Mouse (Mus musculus) G1E (cell line): Measurements from ENCODE around the gene Ctnnbip1. TPM values are rescaled to one million over a fixed set of nuclear protein-coding genes. Genes with fewer than 3 reads are reported as not detected.

Experiments used
- ATAC-seq: 2 replicates; pipeline ENCODE4 v1.8.0; 2016; ENCODE audit warnings: mild to moderate bottlenecking; ENCODE audit not compliant: insufficient number of reproducible peaks, poor library complexity, low FRiP score, severe bottlenecking; ENCODE audit errors: extremely low read depth
- DNase-seq: peaks from one replicate; pipeline ENCODE4 v3.0.0; 2012; ENCODE audit warnings: low spot score
- H3K27me3 ChIP-seq: 2 replicates; pipeline ENCODE4 v1.6.1; 2012; ENCODE audit warnings: mild to moderate bottlenecking, low read length, inconsistent platforms; ENCODE audit not compliant: insufficient read depth
- H3K36me3 ChIP-seq: replicated peaks from 2 replicates; pipeline ENCODE3; 2012; ENCODE audit warnings: mild to moderate bottlenecking, inconsistent platforms
- H3K4me1 ChIP-seq: 2 replicates; pipeline ENCODE4 v1.6.1; 2012; ENCODE audit warnings: low read depth, low read length, inconsistent platforms, mixed read lengths; ENCODE audit not compliant: insufficient read depth
- H3K4me3 ChIP-seq: 2 replicates; pipeline ENCODE4 v1.5.1; 2012; ENCODE audit warnings: low read depth, mild to moderate bottlenecking, inconsistent platforms, low read length, moderate library complexity, mixed read lengths
- H3K9me3 ChIP-seq: replicated peaks from 2 replicates; pipeline ENCODE4 v1.6.1; 2012; ENCODE audit warnings: inconsistent platforms
- CTCF ChIP-seq: IDR thresholded peaks from 2 replicates; pipeline ENCODE4 v1.5.1; 2012; ENCODE audit warnings: low read depth, low read length, inconsistent platforms, mixed read lengths
- GATA1 ChIP-seq: IDR thresholded peaks from 2 replicates; pipeline ENCODE4 v1.6.1; 2012; ENCODE audit warnings: borderline replicate concordance, low read length, inconsistent platforms, mixed read lengths
- GATA2 ChIP-seq: IDR thresholded peaks from 2 replicates; pipeline ENCODE4 v1.6.1; 2012; ENCODE audit warnings: low read depth, low read length, inconsistent platforms, borderline replicate concordance
- POLR2AphosphoS5 ChIP-seq: IDR thresholded peaks from 2 replicates; pipeline ENCODE4 v1.6.1; 2012; ENCODE audit warnings: low read depth, low read length, inconsistent platforms; ENCODE audit not compliant: insufficient replicate concordance
- TAL1 ChIP-seq: conservative IDR thresholded peaks from 2 replicates; pipeline ENCODE4 v1.6.1; 2012; ENCODE audit warnings: low read depth, low read length, inconsistent platforms, mixed read lengths
- polyA plus RNA-seq: library from polyadenylated mRNA; stranded (reverse); fragments of >175 nt; gene quantifications from 2 replicates; pipeline ENCODE4 v1.2.3, GENCODE M21; 2012
- total RNA-seq, 2 experiments: library from RNA; stranded (forward) in 1 of 2; stranded (reverse) in 1 of 2; fragments of 200-1000 nt in 1 of 2; fragments of >200 nt in 1 of 2; fragmentation: Nextera tagmentation in 1 of 2; gene quantifications; 2 replicates each; pipeline ENCODE4 v1.2.3; 2014 to 2017

Gene Ctnnbip1
- total and polyA plus RNA-seq, 3 experiments, result 0.98 to 2.9 (median 1.3) TPM

- TF ChIP-seq POLR2AphosphoS5, result no peak
- ATAC-seq, result no peak
- H3K9me3 ChIP-seq, result no peaks in the 10 kb centered on the region
- H3K4me3 ChIP-seq, result no peak overlapping the region
- DNase-seq, result no peak
- H3K36me3 ChIP-seq, result no peaks in the 10 kb centered on the region
- no peaks in the 10 kb centered on the region for H3K27me3 ChIP-seq
- H3K4me1 ChIP-seq, result no peaks in the 10 kb centered on the region; the same call in 1 of the 2 replicates
These were observed 44.9 kb downstream of the Ctnnbip1 start for GRCm38 (mm10) chr4:149562905-149563347.

GRCm38 (mm10) chr4:149563941-149564361 lies 45.9 kb downstream of the Ctnnbip1 start:
- Histone ChIP-seq H3K9me3 (no peaks in the 10 kb centered on the region), H3K4me1 (no peaks in the 10 kb centered on the region; the same call in 1 of the 2 replicates), H3K27me3 (no peaks in the 10 kb centered on the region), H3K36me3 (no peaks in the 10 kb centered on the region), H3K4me3 (no peak overlapping the region)
- ATAC-seq, result no peak
- DNase-seq, result no peak
- no peak for TF ChIP-seq GATA1
- no peak for TF ChIP-seq GATA2
- TF ChIP-seq TAL1, result no peak
- no peak for TF ChIP-seq CTCF
- TF ChIP-seq POLR2AphosphoS5, result no peak

- Histone ChIP-seq H3K4me3 (no peak overlapping the region), H3K4me1 (no peaks in the 10 kb centered on the region; the same call in 1 of the 2 replicates), H3K9me3 (no peaks in the 10 kb centered on the region), H3K27me3 (no peaks in the 10 kb centered on the region), H3K36me3 (no peaks in the 10 kb centered on the region)
- ATAC-seq (no peak), DNase-seq (no peak)
- TF ChIP-seq GATA1, result no peak
- no peak for TF ChIP-seq POLR2AphosphoS5
- TF ChIP-seq CTCF, result no peak
- no peak for TF ChIP-seq GATA2
- no peak for TF ChIP-seq TAL1
These were observed 46.7 kb downstream of the Ctnnbip1 start for GRCm38 (mm10) chr4:149564452-149565407.

GRCm38 (mm10) chr4:149567432-149568026 lies 49.5 kb downstream of the Ctnnbip1 start:
- no peak for ATAC-seq
- no peak for TF ChIP-seq POLR2AphosphoS5
- no peak for TF ChIP-seq GATA2
- no peak for TF ChIP-seq TAL1
- no peaks in the 10 kb centered on the region for H3K36me3 ChIP-seq
- no peaks in the 10 kb centered on the region for H3K9me3 ChIP-seq
- H3K4me1 ChIP-seq, result no peaks in the 10 kb centered on the region; the same call in 1 of the 2 replicates
- peaks cover 4% of the 10 kb centered on the region; the same call in 1 of the 2 replicates for H3K27me3 ChIP-seq
- no peak for DNase-seq
- H3K4me3 ChIP-seq, result no peak overlapping the region

- Histone ChIP-seq H3K4me1 (no peaks in the 10 kb centered on the region; the same call in 1 of the 2 replicates), H3K36me3 (no peaks in the 10 kb centered on the region), H3K27me3 (peaks cover 4% of the 10 kb centered on the region; the same call in 1 of the 2 replicates), H3K4me3 (no peak overlapping the region), H3K9me3 (no peaks in the 10 kb centered on the region)
- ATAC-seq, result no peak
- no peak for DNase-seq
- TF ChIP-seq TAL1, result no peak
- TF ChIP-seq POLR2AphosphoS5, result no peak
- no peak for TF ChIP-seq GATA1
- no peak for TF ChIP-seq GATA2
- TF ChIP-seq CTCF, result no peak
These were observed 50.6 kb downstream of the Ctnnbip1 start for GRCm38 (mm10) chr4:149568622-149569021.

- ATAC-seq (no peak), DNase-seq (no peak)
- H3K9me3 ChIP-seq, result no peaks in the 10 kb centered on the region
- H3K27me3 ChIP-seq, result peaks cover 8% of the 10 kb centered on the region; the same call in 1 of the 2 replicates
- H3K36me3 ChIP-seq, result no peaks in the 10 kb centered on the region
- H3K4me1 ChIP-seq, result no peaks in the 10 kb centered on the region; the same call in 1 of the 2 replicates
- no peak overlapping the region for H3K4me3 ChIP-seq
- TF ChIP-seq GATA2, result no peak
- no peak for TF ChIP-seq CTCF
- no peak for TF ChIP-seq POLR2AphosphoS5
- no peak for TF ChIP-seq GATA1
- TF ChIP-seq TAL1, result no peak
These were observed 51.9 kb downstream of the Ctnnbip1 start for GRCm38 (mm10) chr4:149569781-149570497.
